In genomic region chr15:93161924-93162910, GRCm38 (mm10) we compare ENCODE assay signal across 11 mouse cellular contexts.
DNase-seq lines count a peak whose midpoint lies in the region; ATAC-seq and TF ChIP-seq lines count a peak whose summit lies in the region.
"Had no signal": no experiment of that assay in that cellular context is flagged by ENCODE, and none has a peak within 500 bp of the region (broad histone marks: within the 10 kb centered on the region; RNA-seq: fewer than 3 reads in every experiment).

No protein-coding gene starts in this region.

- no peak for TF ChIP-seq CTCF in stomach, postnatal 0 days (IDR thresholded peaks at IDR 0.05; ENCODE audit: low read depth)

- ATAC-seq in hindbrain, embryonic 14.5 days (ENCODE audit: low FRiP score) = peak; percentile 24; the same call in 1 of the 2 replicates
- ATAC-seq in neural tube, embryonic 12.5 days (ENCODE audit: low FRiP score, low read depth) = 0 out of 2 replicates have a peak, but pooled peaks have one; percentile 25
- ATAC-seq in stomach, postnatal 0 days (ENCODE audit: low FRiP score, low TSS enrichment) = no peak
- ATAC-seq: Patski had no signal

- WGBS in hindbrain, embryonic 14.5 days = 51% methylated on average over 25 of the region's 25 CpGs
- WGBS in neural tube, embryonic 12.5 days = 61% methylated on average over 25 of the region's 25 CpGs
- 63% methylated on average over 25 of the region's 25 CpGs for WGBS in stomach, postnatal 0 days

- H3K27me3 ChIP-seq in hindbrain, embryonic 14.5 days (ENCODE audit: control insufficient read depth, insufficient read depth, low read length) = no peaks in the 10 kb centered on the region
- H3K27me3 ChIP-seq in neural tube, embryonic 12.5 days (replicated peaks) = no peaks in the 10 kb centered on the region
- no peaks in the 10 kb centered on the region for H3K27me3 ChIP-seq in stomach, postnatal 0 days (ENCODE audit: control insufficient read depth, insufficient read depth, low read length)

- no peak overlapping the region for H3K9ac ChIP-seq in hindbrain, embryonic 14.5 days
- no peak overlapping the region for H3K9ac ChIP-seq in neural tube, embryonic 12.5 days
- no peak overlapping the region for H3K9ac ChIP-seq in stomach, postnatal 0 days (ENCODE audit: low read length)

- no peak overlapping the region for H3K4me3 ChIP-seq in hindbrain, embryonic 14.5 days (replicated peaks; ENCODE audit: low read length)
- H3K4me3 ChIP-seq in neural tube, embryonic 12.5 days = no peak overlapping the region
- no peak overlapping the region for H3K4me3 ChIP-seq in stomach, postnatal 0 days (ENCODE audit: low read depth, low read length)

- H3K27ac ChIP-seq in hindbrain, embryonic 14.5 days = peak overlapping the region; percentile 59
- no peak overlapping the region for H3K27ac ChIP-seq in neural tube, embryonic 12.5 days
- H3K27ac ChIP-seq in stomach, postnatal 0 days (replicated peaks) = no peak overlapping the region
- H3K27ac ChIP-seq: macrophage had no signal

- peak overlapping the region; percentile 36 for H3K4me2 ChIP-seq in hindbrain, embryonic 14.5 days (replicated peaks)
- peak overlapping the region; percentile 2 for H3K4me2 ChIP-seq in neural tube, embryonic 12.5 days (replicated peaks)
- no peak overlapping the region for H3K4me2 ChIP-seq in stomach, postnatal 0 days (replicated peaks; ENCODE audit: low read depth)

- H3K9me3 ChIP-seq in hindbrain, embryonic 14.5 days (ENCODE audit: control insufficient read depth, low read length) = no peaks in the 10 kb centered on the region
- H3K9me3 ChIP-seq in neural tube, embryonic 12.5 days = no peaks in the 10 kb centered on the region
- no peaks in the 10 kb centered on the region for H3K9me3 ChIP-seq in stomach, postnatal 0 days (ENCODE audit: control insufficient read depth, low read length)

- peaks cover 11% of the 10 kb centered on the region for H3K4me1 ChIP-seq in hindbrain, embryonic 14.5 days (replicated peaks; ENCODE audit: control insufficient read depth, insufficient read depth, low read length)
- peaks cover 11% of the 10 kb centered on the region for H3K4me1 ChIP-seq in neural tube, embryonic 12.5 days
- H3K4me1 ChIP-seq in stomach, postnatal 0 days (replicated peaks; ENCODE audit: control insufficient read depth, insufficient read depth) = no peaks in the 10 kb centered on the region

- no peaks in the 10 kb centered on the region for H3K36me3 ChIP-seq in hindbrain, embryonic 14.5 days (replicated peaks; ENCODE audit: control insufficient read depth, insufficient read depth)
- no peaks in the 10 kb centered on the region for H3K36me3 ChIP-seq in neural tube, embryonic 12.5 days
- no peaks in the 10 kb centered on the region for H3K36me3 ChIP-seq in stomach, postnatal 0 days (ENCODE audit: control insufficient read depth, insufficient read depth, low read length)

- DNase-seq in adrenal gland, adult 2 months = peak; percentile 6
- DNase-seq in adrenal gland, postnatal 25 days = no peak
- peak; percentile 7 for DNase-seq in kidney, postnatal 14 days
- DNase-seq in kidney, adult 8-10 months = no peak
- peak; percentile 38 for DNase-seq in hindbrain, embryonic 14.5 days (ENCODE audit: low spot score)
- no peak for DNase-seq in layer of hippocampus, adult 8-10 months (ENCODE audit: low spot score in 2 of 2)
- no peak for DNase-seq in stomach, postnatal 0 days (ENCODE audit: low spot score)
- DNase-seq: right cerebral cortex, postnatal 25 days had no signal

- no peak for TF ChIP-seq EP300 in stomach, postnatal 0 days (optimal IDR thresholded peaks at IDR 0.05)

Comparison
In these comparisons a context has a peak if more than half of its experiments do, and no peak if none do; other contexts are left out.
1. DNase-seq: peak in adrenal gland, adult 2 months (single experiment), kidney, postnatal 14 days (single experiment) and hindbrain, embryonic 14.5 days (single experiment); none in adrenal gland, postnatal 25 days (single experiment), kidney, adult 8-10 months (0 of 2), layer of hippocampus, adult 8-10 months (0 of 2) and stomach, postnatal 0 days (single experiment).